Mouse (Mus musculus): ENCODE measurements around the gene Pced1b.

DNA sequence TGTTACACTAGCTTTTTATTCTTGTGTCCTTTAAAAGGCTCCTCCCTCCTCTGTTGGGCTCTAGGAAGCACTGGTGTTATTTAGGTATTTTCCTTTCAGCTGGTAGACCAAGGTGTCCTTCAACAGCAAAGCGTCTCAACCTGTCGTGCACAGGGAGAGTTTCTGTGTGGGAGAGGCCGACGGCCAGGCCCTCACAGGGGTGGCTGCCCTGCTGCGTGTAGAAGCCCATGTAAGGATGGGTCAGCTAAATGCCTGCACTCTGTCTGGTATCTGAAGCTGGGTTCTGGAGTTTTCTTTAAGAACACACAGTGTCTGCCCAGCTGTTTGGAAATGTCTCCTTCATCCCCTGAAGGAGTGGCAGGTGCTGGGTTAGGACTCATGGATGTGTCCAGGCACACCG, 43.4 kb downstream of the Pced1b start:
- TF ChIP-seq CTCF (conservative IDR thresholded peaks at IDR 0.05; ENCODE audit: low read length) (no peak), POU5F1 (IDR thresholded peaks at IDR 0.05; ENCODE audit: borderline replicate concordance, low read length) (no peak)
